Mouse (Mus musculus) liver, adult 2 months (tissue): Measurements from ENCODE around the gene Herc4.

Experiments
- CTCF ChIP-seq: fragments of 200-500 bp; IDR thresholded peaks from 2 replicates; pipeline ENCODE4 v1.5.1; 2011; ENCODE audit warnings: low read depth, low read length, control low read depth
- POLR2A ChIP-seq: fragments of 200-500 bp; IDR thresholded peaks from 2 replicates; pipeline ENCODE4 v1.6.1; 2011; ENCODE audit warnings: low read length, control low read depth; ENCODE audit not compliant: insufficient read depth; ENCODE audit errors: extremely low read depth

DNA sequence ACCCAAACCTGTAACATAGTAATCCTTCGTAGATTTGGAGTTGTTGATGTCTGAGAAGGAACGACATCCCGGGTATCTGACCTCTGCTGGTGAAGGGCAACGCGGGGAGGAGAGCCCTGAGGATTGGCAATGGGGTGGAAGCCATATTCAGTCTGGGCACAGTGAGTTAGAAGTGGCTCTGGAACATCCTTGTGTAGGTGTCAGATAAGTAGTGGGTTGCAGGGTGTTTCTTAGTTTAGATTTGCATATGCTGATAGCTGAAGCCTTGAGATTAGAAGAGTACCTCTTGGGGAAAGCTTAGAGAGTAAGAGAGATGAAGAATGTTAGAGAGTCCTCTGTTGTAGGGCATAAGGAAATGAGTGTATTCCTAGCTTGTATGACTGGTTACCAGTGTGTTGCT is 29.3 kb downstream of the Herc4 start:
- TF ChIP-seq CTCF (no peak), POLR2A (no peak)
